Comparison of ENCODE assay signal across 19 mouse cellular contexts in genomic region chrX:99054512-99054911, GRCm38 (mm10). TPM values are rescaled to one million over a fixed set of nuclear protein-coding genes. Genes with fewer than 3 reads are reported as not detected.
DNase-seq lines count a peak whose midpoint lies in the region; ATAC-seq and TF ChIP-seq lines count a peak whose summit lies in the region.
"Had no signal": no experiment of that assay in that cellular context is flagged by ENCODE, and none has a peak within 500 bp of the region (broad histone marks: within the 10 kb centered on the region; RNA-seq: fewer than 3 reads in every experiment).

No protein-coding gene starts in this region.

- DNase-seq in heart, adult 18-20 months, result peak; percentile 49 to 74
- DNase-seq in heart, adult 8-10 months (ENCODE audit: low spot score), result no peak
- DNase-seq in heart, adult 2 months, result peak in 1 of 2 experiments; percentile 74
- peak; percentile 66 to 68 for DNase-seq in heart, postnatal 10 days
- DNase-seq in thymus, postnatal 25 days, result no peak
- DNase-seq in thymus, adult 18-20 months, result no peak
- DNase-seq: cerebellum, adult 9-11 months; kidney, postnatal 10 days; thymus, adult 2 months had no signal

- intact Hi-C loops in heart, adult 2 months (cut with DNase I), result loop anchor here (2.0 to 5.0 kb wide), 3 partner anchors 20 to 243 kb away; no protein-coding TSS in a partner anchor
- intact Hi-C loops in heart, postnatal 10 days (cut with DNase I), result no loop called here

- peak overlapping the region; percentile 9 for H3K9ac ChIP-seq in heart, adult 2 months (ENCODE audit: low read depth, low read length)
- H3K9ac ChIP-seq: intestine, embryonic 15.5 days; liver, embryonic 14.5 days; midbrain, embryonic 15.5 days had no signal

- ATAC-seq in cerebellum, adult (ENCODE audit: insufficient number of reproducible peaks, low FRiP score, low TSS enrichment), result no peak
- ATAC-seq: forebrain, embryonic 16.5 days; intestine, embryonic 15.5 days; midbrain, embryonic 15.5 days; Patski had no signal

- H3K27ac ChIP-seq in brown adipose tissue, adult 24 weeks (replicated peaks; ENCODE audit: low read depth, low read length), result peak overlapping the region; percentile 91
- peak overlapping the region; percentile 83 for H3K27ac ChIP-seq in heart, adult 2 months
- H3K27ac ChIP-seq: intestine, embryonic 15.5 days; limb, embryonic 10.5 days; liver, embryonic 14.5 days; macrophage; midbrain, embryonic 15.5 days had no signal

- peaks cover 3% of the 10 kb centered on the region; the same call in 1 of the 2 replicates for H3K79me2 ChIP-seq in heart, adult 2 months (replicated peaks; ENCODE audit: control insufficient read depth, insufficient read depth, low read length)

- 39% methylated on average over 7 of the region's 7 CpGs for WGBS in heart, adult 2 months

- no peak overlapping the region for H3K4me3 ChIP-seq in brown adipose tissue, adult 24 weeks (ENCODE audit: insufficient read depth, low read depth, low read length)
- no peak overlapping the region; the same call in 1 of the 2 replicates for H3K4me3 ChIP-seq in heart, adult 2 months
- H3K4me3 ChIP-seq: erythroblast, embryonic 14.5 days; intestine, embryonic 15.5 days; limb, embryonic 10.5 days; midbrain, embryonic 15.5 days had no signal

- TF ChIP-seq CTCF in heart, adult 2 months (IDR thresholded peaks at IDR 0.05), result no peak

- H3K4me1 ChIP-seq in brown adipose tissue, adult 24 weeks (ENCODE audit: control insufficient read depth, insufficient read depth, insufficient read length, low read length), result peaks cover 17% of the 10 kb centered on the region
- peaks cover 39% of the 10 kb centered on the region for H3K4me1 ChIP-seq in heart, adult 2 months (ENCODE audit: control insufficient read depth, insufficient read depth, low read length)
- H3K4me1 ChIP-seq: limb, embryonic 10.5 days; midbrain, embryonic 15.5 days had no signal

- H3K36me3 ChIP-seq in heart, adult 2 months (ENCODE audit: control insufficient read depth, insufficient read depth, low read length), result peaks cover 26% of the 10 kb centered on the region
- H3K36me3 ChIP-seq: intestine, embryonic 15.5 days; limb, embryonic 10.5 days; midbrain, embryonic 15.5 days had no signal

- TF ChIP-seq POLR2A in heart, adult 2 months (IDR thresholded peaks at IDR 0.05; ENCODE audit: insufficient read depth, low read depth, low read length), result no peak

- no peak for TF ChIP-seq EP300 in heart, adult 2 months (IDR thresholded peaks at IDR 0.05; ENCODE audit: insufficient read depth, low read depth, low read length)

- no peaks in the 10 kb centered on the region for H3K27me3 ChIP-seq in heart, adult 2 months (ENCODE audit: control insufficient read depth, insufficient read depth, low read length)
- H3K27me3 ChIP-seq: intestine, embryonic 15.5 days; midbrain, embryonic 15.5 days had no signal

RNA-seq across cellular contexts. Expression of gene Stard8, which starts 51.5 kb away (rescaled TPM):
- total RNA-seq in heart, adult 18-20 months (2021), result 10 to 100 TPM; 28.1 to 30.4 TPM
- 10 to 100 TPM; 26.1 to 28.2 (median 26.4) TPM for total RNA-seq in heart, adult 8-10 months (2022)
- polyA plus RNA-seq in brown adipose tissue, adult 24 weeks (2012; ENCODE audit: insufficient read depth, insufficient read length, missing spikeins), result 5.0 and 6.7 TPM in 2 replicates
- total RNA-seq in heart, adult 2 months (2021), result 10 to 100 TPM; 29.2 to 32.3 TPM
- 36.2 and 50.3 TPM in 2 replicates for polyA plus RNA-seq in heart, adult 2 months (2012; rRNA removed)
- total RNA-seq in heart, postnatal 10 days (2021), result 10 to 100 TPM; 34.0 to 40.9 TPM

Comparison
In these comparisons a context has a peak if more than half of its experiments do, and no peak if none do; other contexts are left out.
1. DNase-seq: peak in heart, adult 18-20 months (2 of 2) and heart, postnatal 10 days (2 of 2); none in heart, adult 8-10 months (single experiment), thymus, postnatal 25 days (single experiment) and thymus, adult 18-20 months (0 of 2).